Mouse (Mus musculus): ENCODE results near the gene Frmd4b.
A peak's percentile ranks its signal among the peaks of the same experiment; 100 is the strongest.

Frmd4b gene

GRCm38 (mm10) chr6:97322126-97322525 lies 295.2 kb downstream of the Frmd4b start:
- no peak for DNase-seq (ENCODE audit: low read depth in 2 of 2, low spot score in 2 of 2)

GRCm38 (mm10) chr6:97321156-97321555 lies 296.2 kb downstream of the Frmd4b start:
- peak in 1 of 2 experiments; percentile 20 for DNase-seq (ENCODE audit: low read depth in 2 of 2, low spot score in 2 of 2)

DNA sequence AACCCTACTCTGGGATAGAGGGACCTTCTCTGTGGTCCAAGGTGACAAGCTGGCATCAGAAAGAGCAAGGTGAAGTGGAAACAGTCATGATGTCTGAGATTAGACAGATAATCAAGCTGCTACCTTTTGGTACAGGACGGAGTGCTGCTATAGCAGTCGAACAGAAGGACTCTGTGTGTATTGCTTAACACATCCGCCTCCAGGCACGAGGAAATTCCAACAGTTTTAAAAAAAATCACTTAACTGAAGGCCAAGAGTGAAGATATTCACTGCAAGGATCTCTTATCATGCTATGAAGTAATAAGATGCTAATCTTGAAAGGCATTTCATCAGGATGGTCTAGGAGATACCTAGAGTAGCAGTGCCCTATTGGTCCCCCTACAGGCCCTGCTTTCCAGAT lies 298.3 kb downstream of the Frmd4b start:
- no peak for DNase-seq (ENCODE audit: low read depth in 2 of 2, low spot score in 2 of 2)

- peak; percentile 36 to 58 for DNase-seq (ENCODE audit: low read depth in 2 of 2, low spot score in 2 of 2)
Measured at GRCm38 (mm10) chr6:97317956-97318355, 299.4 kb downstream of the Frmd4b start.

DNA sequence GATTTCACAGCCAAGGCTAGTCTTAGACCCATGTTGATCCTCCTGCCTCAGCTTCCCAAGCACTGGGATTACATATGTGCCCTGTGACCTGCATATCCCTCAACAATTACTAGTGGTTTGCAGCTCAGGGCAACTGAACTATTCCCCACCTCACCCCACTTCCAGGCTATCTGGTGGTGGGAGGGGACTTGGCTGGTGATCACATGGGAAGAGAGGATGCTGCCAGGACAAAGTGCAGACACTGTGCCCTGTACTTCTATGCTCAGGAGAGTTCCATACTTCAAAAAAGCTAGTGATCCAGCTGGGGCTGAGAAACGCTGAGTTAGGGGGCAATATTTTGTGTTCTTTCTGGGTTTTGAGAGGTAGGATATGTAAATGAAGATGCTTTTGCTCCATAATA lies 300.6 kb downstream of the Frmd4b start:
- DNase-seq (ENCODE audit: low read depth in 2 of 2, low spot score in 2 of 2) = no peak

GRCm38 (mm10) chr6:97315311-97315710 lies 302.0 kb downstream of the Frmd4b start:
- DNase-seq (ENCODE audit: low read depth in 2 of 2, low spot score in 2 of 2) = no peak

DNA sequence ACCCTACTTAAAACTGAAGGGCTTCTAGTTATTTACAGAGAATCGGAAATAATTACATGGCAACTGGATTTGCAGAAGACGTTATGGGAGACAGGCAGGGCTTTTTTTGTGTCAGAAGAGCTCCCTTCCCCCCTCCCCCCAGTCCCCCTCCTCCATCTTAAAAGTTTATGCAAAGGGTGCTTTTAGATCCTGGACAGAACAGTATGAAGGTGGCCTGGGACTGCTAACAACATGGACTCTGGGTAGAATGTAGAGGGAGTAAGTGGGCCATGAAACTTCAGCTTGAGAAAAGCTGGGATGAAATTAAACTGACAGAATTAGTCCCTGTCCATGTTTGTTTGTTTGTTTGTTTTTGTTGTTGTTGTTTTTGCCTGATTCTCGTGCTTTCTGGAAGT lies 304.8 kb downstream of the Frmd4b start:
- no peak for DNase-seq (ENCODE audit: low read depth in 2 of 2, low spot score in 2 of 2)

DNA sequence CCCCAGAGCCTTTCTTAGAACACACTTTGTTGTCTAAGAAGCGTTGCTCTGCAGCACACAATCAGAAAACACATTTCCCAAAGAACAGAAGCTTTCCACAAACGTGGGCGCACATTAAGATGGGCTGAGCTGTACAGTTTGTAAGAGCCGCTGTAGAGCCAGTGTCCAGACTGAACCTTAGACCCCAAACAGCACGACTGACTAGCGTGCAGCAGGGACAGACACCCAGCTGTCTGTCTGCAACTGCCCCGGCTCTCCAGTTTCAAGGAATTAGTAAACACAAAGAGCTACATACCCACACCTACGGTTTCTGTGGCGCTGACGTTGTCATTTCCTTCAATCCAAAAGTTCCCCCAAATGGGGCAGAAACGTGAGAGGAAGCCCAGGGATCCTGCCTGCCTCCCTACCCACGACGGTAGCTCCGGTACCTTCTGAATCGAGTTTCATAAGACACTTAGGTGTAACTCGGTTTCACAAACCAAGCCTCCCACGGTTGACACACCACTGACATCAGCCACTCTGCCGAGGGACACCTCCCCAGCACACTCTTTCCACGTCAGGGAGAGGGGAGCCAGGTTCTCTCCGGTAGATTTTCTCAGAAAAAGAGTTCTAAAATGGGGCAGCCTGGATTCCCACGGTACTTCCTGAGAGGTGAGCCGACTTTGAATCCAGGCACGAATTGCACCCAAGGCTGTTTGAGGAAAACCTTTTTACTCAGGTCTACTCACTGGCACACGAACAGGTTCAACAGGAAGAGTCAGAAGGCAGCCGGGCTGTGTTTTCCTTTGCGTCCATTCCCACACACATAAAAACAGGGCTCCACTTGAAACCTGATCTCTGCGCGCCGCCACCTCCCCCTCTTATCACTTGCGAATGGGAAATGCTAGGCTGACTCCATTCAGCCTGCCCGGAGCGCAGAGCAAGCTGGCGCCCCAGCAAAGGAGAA lies 305.5 kb downstream of the Frmd4b start:
- DNase-seq (ENCODE audit: low read depth in 2 of 2, low spot score in 2 of 2) = peak; percentile 23 to 36

GRCm38 (mm10) chr6:97310901-97311331 lies 306.4 kb downstream of the Frmd4b start:
- DNase-seq (ENCODE audit: low read depth in 2 of 2, low spot score in 2 of 2) = peak; percentile 43 to 56

- no peak for DNase-seq (ENCODE audit: low read depth in 2 of 2, low spot score in 2 of 2)
Measured at GRCm38 (mm10) chr6:97309161-97309560, 308.2 kb downstream of the Frmd4b start.

DNA sequence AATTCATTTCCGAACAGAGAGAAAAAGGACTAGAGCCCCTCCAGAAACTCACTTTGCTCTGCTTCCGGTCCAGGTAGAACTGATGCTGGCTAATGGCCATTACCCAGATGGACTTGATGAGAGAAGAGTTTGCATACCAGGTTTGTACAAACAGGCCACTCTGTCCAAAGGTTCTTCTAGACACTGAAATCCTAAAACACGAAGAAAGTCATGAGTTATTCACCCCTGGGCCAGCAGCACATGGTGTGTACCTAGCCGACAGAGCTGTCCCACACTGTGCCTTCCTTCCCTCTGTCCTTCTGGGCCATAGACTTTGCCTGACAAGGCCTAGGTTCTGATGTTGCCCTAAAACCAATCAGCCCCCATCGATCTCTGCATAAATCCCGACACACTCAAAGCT lies 308.8 kb downstream of the Frmd4b start:
- DNase-seq (ENCODE audit: low read depth in 2 of 2, low spot score in 2 of 2) = no peak

- DNase-seq (ENCODE audit: low read depth in 2 of 2, low spot score in 2 of 2) = no peak
Measured at GRCm38 (mm10) chr6:97307231-97307630, 310.1 kb downstream of the Frmd4b start.

GRCm38 (mm10) chr6:97306351-97306750 lies 311.0 kb downstream of the Frmd4b start:
- no peak for DNase-seq (ENCODE audit: low read depth in 2 of 2, low spot score in 2 of 2)

DNA sequence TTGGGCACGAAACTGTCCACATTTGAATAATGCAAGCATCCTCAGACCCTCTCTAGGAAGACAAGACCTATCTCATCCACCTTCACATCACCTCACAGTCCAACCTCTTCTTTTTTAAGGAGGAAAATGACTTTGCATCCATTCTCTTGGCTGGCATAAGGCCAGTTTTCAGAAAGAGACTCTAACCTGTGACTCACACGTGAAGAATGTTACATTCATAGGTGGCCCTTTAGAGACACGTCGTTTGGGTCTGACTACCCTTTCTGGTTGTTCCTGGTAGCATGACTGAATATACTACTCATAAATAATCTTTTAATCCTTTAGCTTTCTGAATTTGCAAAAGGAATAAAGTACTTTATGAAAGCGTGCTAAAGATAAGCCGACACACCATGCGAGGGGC lies 311.9 kb downstream of the Frmd4b start:
- no peak for DNase-seq (ENCODE audit: low read depth in 2 of 2, low spot score in 2 of 2)

GRCm38 (mm10) chr6:97305010-97305409 lies 312.3 kb downstream of the Frmd4b start:
- DNase-seq (ENCODE audit: low read depth in 2 of 2, low spot score in 2 of 2) = no peak

GRCm38 (mm10) chr6:97303277-97304109 lies 313.8 kb downstream of the Frmd4b start:
- DNase-seq (ENCODE audit: low read depth in 2 of 2, low spot score in 2 of 2) = no peak

GRCm38 (mm10) chr6:97302303-97302702 lies 315.0 kb downstream of the Frmd4b start:
- no peak for DNase-seq (ENCODE audit: low read depth in 2 of 2, low spot score in 2 of 2)

- no peak for DNase-seq (ENCODE audit: low read depth in 2 of 2, low spot score in 2 of 2)
Measured at GRCm38 (mm10) chr6:97300659-97301058, 316.7 kb downstream of the Frmd4b start.

- no peak for DNase-seq (ENCODE audit: low read depth in 2 of 2, low spot score in 2 of 2)
Measured at GRCm38 (mm10) chr6:97300180-97300579, 317.2 kb downstream of the Frmd4b start.

- DNase-seq (ENCODE audit: low read depth in 2 of 2, low spot score in 2 of 2) = no peak
Measured at GRCm38 (mm10) chr6:97297151-97297550, 320.2 kb downstream of the Frmd4b start.

DNA sequence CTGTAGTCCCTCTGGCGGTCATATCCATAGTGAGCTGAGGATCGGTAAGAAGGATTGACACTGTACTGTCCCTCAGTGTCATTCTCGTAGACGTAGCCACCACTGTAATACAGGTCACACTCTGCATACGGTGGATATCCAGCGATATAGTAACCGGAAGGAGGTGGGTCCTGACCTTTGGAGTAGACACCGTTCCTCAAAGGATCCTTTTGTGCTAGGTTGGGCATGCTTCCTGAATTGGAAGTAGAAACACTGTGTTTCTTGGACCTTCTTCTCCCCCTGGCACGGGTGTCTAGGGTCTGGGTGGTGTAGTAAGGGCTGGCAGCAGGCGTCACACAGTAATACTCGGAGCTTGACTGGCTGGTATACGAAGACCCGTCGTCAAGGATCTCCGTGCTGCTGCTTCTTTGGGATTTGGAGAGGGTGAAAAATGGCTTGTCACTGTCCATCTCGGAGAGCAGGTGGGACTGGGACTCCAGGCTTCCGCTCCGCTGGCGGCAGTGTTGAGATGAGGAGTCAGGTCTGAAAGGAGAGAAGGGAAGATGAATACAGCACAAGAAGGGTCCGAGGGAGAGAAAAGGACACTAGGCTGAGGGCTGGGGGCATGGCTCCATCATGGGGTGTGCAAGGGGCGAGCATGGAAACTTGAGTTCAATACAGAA lies 321.3 kb downstream of the Frmd4b start:
- no peak for DNase-seq (ENCODE audit: low read depth in 2 of 2, low spot score in 2 of 2)
